ENCODE assay signal across 8 mouse cellular contexts in the genomic region with DNA sequence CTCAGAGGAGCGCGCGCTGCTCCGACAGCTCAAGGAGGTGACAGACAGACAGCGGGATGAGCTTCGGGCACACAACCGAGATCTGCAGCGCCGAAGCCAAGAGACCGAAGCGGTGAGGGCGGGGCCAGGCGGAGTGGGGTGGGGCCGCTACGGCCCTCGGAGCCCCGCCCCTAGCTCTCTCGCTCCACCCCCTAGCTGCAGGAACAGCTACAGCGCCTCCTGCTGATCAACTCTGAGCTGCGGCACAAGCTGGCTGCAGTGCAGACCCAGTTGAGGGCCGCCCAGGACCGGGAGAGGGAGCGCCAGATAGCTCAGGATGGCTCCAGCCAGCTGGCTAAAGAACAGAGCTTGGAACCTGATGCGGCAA. TPM values are rescaled to one million over a fixed set of nuclear protein-coding genes. Genes with fewer than 3 reads are reported as not detected.
DNase-seq lines count a peak whose midpoint lies in the region; ATAC-seq and TF ChIP-seq lines count a peak whose summit lies in the region.

No protein-coding gene starts in this region.

- H3K27ac ChIP-seq in bone marrow, adult 2 months (ENCODE audit: control insufficient read depth, insufficient read depth, low read depth, low read length, poor library complexity) = peak overlapping the region; percentile 52
- peak overlapping the region; percentile 42; the same call in 1 of the 2 replicates for H3K27ac ChIP-seq in embryonic facial prominence, embryonic 14.5 days (replicated peaks; ENCODE audit: low read depth, low read length)
- peak overlapping the region; percentile 55; the same call in 1 of the 2 replicates for H3K27ac ChIP-seq in limb, embryonic 14.5 days (replicated peaks; ENCODE audit: low read depth, low read length)
- H3K27ac ChIP-seq in midbrain, embryonic 16.5 days (ENCODE audit: low read length) = peak overlapping the region; percentile 81
- H3K27ac ChIP-seq in spleen, adult 2 months (ENCODE audit: insufficient read depth, low read length) = peak overlapping the region; percentile 74

- H3K4me3 ChIP-seq in bone marrow, adult 2 months (replicated peaks; ENCODE audit: control insufficient read depth, low read depth, low read length) = peak overlapping the region; percentile 56
- H3K4me3 ChIP-seq in embryonic facial prominence, embryonic 14.5 days (ENCODE audit: low read depth, low read length) = peak overlapping the region; percentile 48
- peak overlapping the region; percentile 45 for H3K4me3 ChIP-seq in limb, embryonic 14.5 days (replicated peaks; ENCODE audit: low read length)
- H3K4me3 ChIP-seq in midbrain, embryonic 16.5 days (ENCODE audit: low read depth, low read length) = peak overlapping the region; percentile 59
- H3K4me3 ChIP-seq in spleen, adult 2 months (ENCODE audit: extremely low read depth, insufficient read depth, insufficient read length) = peak overlapping the region; percentile 55

- peak overlapping the region; percentile 97 for H3K4me2 ChIP-seq in embryonic facial prominence, embryonic 14.5 days (ENCODE audit: low read depth, low read length)
- peak overlapping the region; percentile 94 for H3K4me2 ChIP-seq in limb, embryonic 14.5 days (replicated peaks; ENCODE audit: low read depth, low read length, severe bottlenecking)
- H3K4me2 ChIP-seq in midbrain, embryonic 16.5 days (ENCODE audit: low read length) = peak overlapping the region; percentile 96

- peak; percentile 89 for ATAC-seq in embryonic facial prominence, embryonic 14.5 days (ENCODE audit: low read depth)
- ATAC-seq in limb, embryonic 14.5 days (ENCODE audit: low FRiP score, low read depth) = peak; percentile 82
- ATAC-seq in midbrain, embryonic 16.5 days = peak; percentile 92

- H3K4me1 ChIP-seq in bone marrow, adult 2 months (ENCODE audit: control insufficient read depth, insufficient read depth, low read length) = peaks cover 5% of the 10 kb centered on the region; the same call in 1 of the 2 replicates
- H3K4me1 ChIP-seq in embryonic facial prominence, embryonic 14.5 days (ENCODE audit: control insufficient read depth, insufficient read depth, low read length) = peaks cover 14% of the 10 kb centered on the region
- H3K4me1 ChIP-seq in limb, embryonic 14.5 days (ENCODE audit: control insufficient read depth, insufficient read depth, low read length) = peaks cover 7% of the 10 kb centered on the region
- H3K4me1 ChIP-seq in midbrain, embryonic 16.5 days (ENCODE audit: control insufficient read depth, insufficient read depth, low read length) = peaks cover 7% of the 10 kb centered on the region
- peaks cover 5% of the 10 kb centered on the region; the same call in 1 of the 2 replicates for H3K4me1 ChIP-seq in spleen, adult 2 months (ENCODE audit: control insufficient read depth, insufficient read depth, insufficient read length)

- no peaks in the 10 kb centered on the region for H3K27me3 ChIP-seq in embryonic facial prominence, embryonic 14.5 days (replicated peaks; ENCODE audit: control insufficient read depth, insufficient read depth, low read length)
- H3K27me3 ChIP-seq in limb, embryonic 14.5 days (ENCODE audit: control insufficient read depth, insufficient read depth, low read length) = no peaks in the 10 kb centered on the region
- H3K27me3 ChIP-seq in midbrain, embryonic 16.5 days (ENCODE audit: control insufficient read depth, insufficient read depth, low read depth, low read length) = no peaks in the 10 kb centered on the region
- no peaks in the 10 kb centered on the region for H3K27me3 ChIP-seq in spleen, adult 2 months (ENCODE audit: control insufficient read depth, insufficient read depth, low read length)

- TF ChIP-seq POLR2A in bone marrow, adult 2 months (IDR thresholded peaks at IDR 0.05; ENCODE audit: borderline replicate concordance, control insufficient read depth, low read depth, low read length) = peak; percentile 70; the same call in 1 of the 2 replicates
- no peak for TF ChIP-seq POLR2A in limb, embryonic 14.5 days (IDR thresholded peaks at IDR 0.05; ENCODE audit: borderline replicate concordance, extremely low read depth, insufficient read depth, insufficient read length)
- peak; percentile 37 for TF ChIP-seq POLR2A in spleen, adult 2 months (IDR thresholded peaks at IDR 0.05; ENCODE audit: low read depth, low read length)

- 3% methylated on average over 24 of the region's 24 CpGs for WGBS in bone marrow, adult 2 months
- 6% methylated on average over 11 of the region's 24 CpGs for WGBS in embryonic facial prominence, embryonic 14.5 days
- WGBS in limb, embryonic 14.5 days = 7% methylated on average over 14 of the region's 24 CpGs
- WGBS in midbrain, embryonic 16.5 days = 2% methylated on average over 21 of the region's 24 CpGs
- 5% methylated on average over 24 of the region's 24 CpGs for WGBS in spleen, adult 2 months

- DNase-seq in 416B (ENCODE audit: low read depth) = peak; percentile 24
- DNase-seq in embryonic facial prominence, embryonic 14.5 days (ENCODE audit: low spot score) = peak; percentile 92
- DNase-seq in heart, adult 9 months (ENCODE audit: low spot score in 2 of 2) = peak; percentile 93 to 95
- DNase-seq in kidney, adult 9 months = peak; percentile 96
- peak; percentile 82 for DNase-seq in limb, embryonic 14.5 days (ENCODE audit: low spot score)
- DNase-seq in spleen, adult 2 months (ENCODE audit: low read depth in 1 of 2, low spot score in 2 of 2) = peak; percentile 81 to 91

- peak overlapping the region; percentile 65 for H3K9ac ChIP-seq in embryonic facial prominence, embryonic 14.5 days (ENCODE audit: low read depth, low read length)
- peak overlapping the region; percentile 57 for H3K9ac ChIP-seq in limb, embryonic 14.5 days (ENCODE audit: low read depth, low read length, severe bottlenecking)
- H3K9ac ChIP-seq in midbrain, embryonic 16.5 days (ENCODE audit: low read depth, low read length) = peak overlapping the region; percentile 74

- peak; percentile 89 for TF ChIP-seq CTCF in bone marrow, adult 2 months (IDR thresholded peaks at IDR 0.05; ENCODE audit: control insufficient read depth, insufficient read depth, low read length)
- peak; percentile 80; the same call in 1 of the 2 replicates for TF ChIP-seq CTCF in spleen, adult 2 months (IDR thresholded peaks at IDR 0.05; ENCODE audit: extremely low read depth, insufficient read depth, insufficient read length, insufficient replicate concordance)

- H3K9me3 ChIP-seq in embryonic facial prominence, embryonic 14.5 days (ENCODE audit: control insufficient read depth, low read length) = no peaks in the 10 kb centered on the region
- H3K9me3 ChIP-seq in limb, embryonic 14.5 days (ENCODE audit: control insufficient read depth, low read length) = no peaks in the 10 kb centered on the region
- H3K9me3 ChIP-seq in midbrain, embryonic 16.5 days (replicated peaks; ENCODE audit: control insufficient read depth, low read length, poor library complexity, severe bottlenecking) = no peaks in the 10 kb centered on the region

- H3K36me3 ChIP-seq in embryonic facial prominence, embryonic 14.5 days (ENCODE audit: control insufficient read depth, insufficient read depth, low read length) = peaks cover 41% of the 10 kb centered on the region
- H3K36me3 ChIP-seq in limb, embryonic 14.5 days (ENCODE audit: control insufficient read depth, insufficient read depth, low read length) = peaks cover 38% of the 10 kb centered on the region
- H3K36me3 ChIP-seq in midbrain, embryonic 16.5 days (ENCODE audit: control insufficient read depth, insufficient read depth, low read length) = peaks cover 22% of the 10 kb centered on the region
- peaks cover 23% of the 10 kb centered on the region for H3K36me3 ChIP-seq in spleen, adult 2 months (ENCODE audit: control insufficient read depth, insufficient read depth, low read length)

RNA-seq across cellular contexts. Expression of a gene that starts 0.7 kb away (rescaled TPM):
- 1.3 and 3.2 TPM in 2 replicates for polyA plus RNA-seq in bone marrow, adult 2 months (2011; ENCODE audit: insufficient read depth, insufficient read length, low replicate concordance, missing spikeins)
- polyA plus RNA-seq in embryonic facial prominence, embryonic 14.5 days (2014; fragmentation: Nextera tagmentation; extraction: Ambion mirVana) = 0.59 and 0.70 TPM in 2 replicates
- polyA plus RNA-seq in limb, embryonic 14.5 days (2012; rRNA removed) = 0.98 and 0.99 TPM in 2 replicates
- polyA plus RNA-seq in limb, embryonic 14.5 days (2014; fragmentation: Nextera tagmentation; extraction: Ambion mirVana) = 0.36 and 0.58 TPM in 2 replicates
- 2.8 and 2.9 TPM in 2 replicates for polyA plus RNA-seq in midbrain, embryonic 16.5 days (2015; fragmentation: Nextera tagmentation; extraction: Ambion mirVana)
- 1.1 and 1.6 TPM in 2 replicates for polyA plus RNA-seq in spleen, adult 2 months (2012; rRNA removed)

RNA-seq across cellular contexts. Expression of a gene that starts 2.7 kb away (rescaled TPM):
- polyA plus RNA-seq in bone marrow, adult 2 months (2011; ENCODE audit: insufficient read depth, insufficient read length, low replicate concordance, missing spikeins) = 3.9 and 8.4 TPM in 2 replicates
- polyA plus RNA-seq in embryonic facial prominence, embryonic 14.5 days (2014; fragmentation: Nextera tagmentation; extraction: Ambion mirVana) = 6.9 and 7.2 TPM in 2 replicates
- polyA plus RNA-seq in limb, embryonic 14.5 days (2012; rRNA removed) = 8.5 and 11.2 TPM in 2 replicates
- polyA plus RNA-seq in limb, embryonic 14.5 days (2014; fragmentation: Nextera tagmentation; extraction: Ambion mirVana) = 5.4 and 6.0 TPM in 2 replicates
- 3.4 and 4.3 TPM in 2 replicates for polyA plus RNA-seq in midbrain, embryonic 16.5 days (2015; fragmentation: Nextera tagmentation; extraction: Ambion mirVana)
- 11.5 and 13.5 TPM in 2 replicates for polyA plus RNA-seq in spleen, adult 2 months (2012; rRNA removed)

RNA-seq across cellular contexts. Expression of a gene that starts 20.9 kb away (rescaled TPM):
- polyA plus RNA-seq in bone marrow, adult 2 months (2011; ENCODE audit: insufficient read depth, insufficient read length, low replicate concordance, missing spikeins) = 16.6 and 20.4 TPM in 2 replicates
- 4.3 and 5.3 TPM in 2 replicates for polyA plus RNA-seq in embryonic facial prominence, embryonic 14.5 days (2014; fragmentation: Nextera tagmentation; extraction: Ambion mirVana)
- 5.8 and 6.8 TPM in 2 replicates for polyA plus RNA-seq in limb, embryonic 14.5 days (2012; rRNA removed)
- polyA plus RNA-seq in limb, embryonic 14.5 days (2014; fragmentation: Nextera tagmentation; extraction: Ambion mirVana) = 3.5 and 3.8 TPM in 2 replicates
- 19.4 and 21.0 TPM in 2 replicates for polyA plus RNA-seq in midbrain, embryonic 16.5 days (2015; fragmentation: Nextera tagmentation; extraction: Ambion mirVana)
- polyA plus RNA-seq in spleen, adult 2 months (2012; rRNA removed) = 57.3 and 62.8 TPM in 2 replicates

RNA-seq across cellular contexts. Expression of a gene that starts 24.0 kb away (rescaled TPM):
- polyA plus RNA-seq in bone marrow, adult 2 months (2011; ENCODE audit: insufficient read depth, insufficient read length, low replicate concordance, missing spikeins) = 18.5 and 35.4 TPM in 2 replicates
- 76.6 and 83.5 TPM in 2 replicates for polyA plus RNA-seq in embryonic facial prominence, embryonic 14.5 days (2014; fragmentation: Nextera tagmentation; extraction: Ambion mirVana)
- polyA plus RNA-seq in limb, embryonic 14.5 days (2012; rRNA removed) = 123 and 136 TPM in 2 replicates
- polyA plus RNA-seq in limb, embryonic 14.5 days (2014; fragmentation: Nextera tagmentation; extraction: Ambion mirVana) = 85.9 and 92.5 TPM in 2 replicates
- polyA plus RNA-seq in midbrain, embryonic 16.5 days (2015; fragmentation: Nextera tagmentation; extraction: Ambion mirVana) = 42.9 and 47.6 TPM in 2 replicates
- polyA plus RNA-seq in spleen, adult 2 months (2012; rRNA removed) = 64.2 and 72.8 TPM in 2 replicates

RNA-seq across cellular contexts. Expression of a gene that starts 49.1 kb away (rescaled TPM):
- 1.2 and 5.0 TPM in 2 replicates for polyA plus RNA-seq in bone marrow, adult 2 months (2011; ENCODE audit: insufficient read depth, insufficient read length, low replicate concordance, missing spikeins)
- polyA plus RNA-seq in embryonic facial prominence, embryonic 14.5 days (2014; fragmentation: Nextera tagmentation; extraction: Ambion mirVana) = 19.1 and 22.7 TPM in 2 replicates
- 15.0 and 15.5 TPM in 2 replicates for polyA plus RNA-seq in limb, embryonic 14.5 days (2012; rRNA removed)
- 19.5 and 25.2 TPM in 2 replicates for polyA plus RNA-seq in limb, embryonic 14.5 days (2014; fragmentation: Nextera tagmentation; extraction: Ambion mirVana)
- polyA plus RNA-seq in midbrain, embryonic 16.5 days (2015; fragmentation: Nextera tagmentation; extraction: Ambion mirVana) = 1.9 TPM in 2 replicates
- polyA plus RNA-seq in spleen, adult 2 months (2012; rRNA removed) = 6.9 and 8.4 TPM in 2 replicates

Comparison
In these comparisons a context has a peak if more than half of its experiments do, and no peak if none do; other contexts are left out.
1. Peak in every context shown above with its lines: DNase-seq, ATAC-seq, H3K4me3 ChIP-seq and H3K27ac ChIP-seq.
2. DNase-seq: peak in every context shown above with its lines; median percentile 96 in kidney, adult 9 months; 94 in heart, adult 9 months; 92 in embryonic facial prominence, embryonic 14.5 days; 86 in spleen, adult 2 months; 82 in limb, embryonic 14.5 days; 24 in 416B.